Mouse (Mus musculus) limb, embryonic 14.5 days (tissue): Measurements from ENCODE around the gene Pald1. TPM values are rescaled to one million over a fixed set of nuclear protein-coding genes. Genes with fewer than 3 reads are reported as not detected.

ENCODE experiments used
- ATAC-seq: fragments of 200-750 bp; cut with Nextera tagmentation; 2 replicates; pipeline ENCODE4 v1.8.0; 2017; ENCODE audit warnings: low read depth, moderate number of reproducible peaks, moderate TSS enrichment; ENCODE audit not compliant: low FRiP score
- DNase-seq: peaks from one replicate; pipeline ENCODE4 v3.0.0-alpha.2; 2015; ENCODE audit warnings: low spot score
- H3K27ac ChIP-seq: fragments of 300-500 bp; sonication (generic); replicated peaks from 2 replicates; pipeline ENCODE4 v1.5.1; 2014; ENCODE audit warnings: low read depth, mild to moderate bottlenecking, low read length, moderate library complexity, mixed read lengths
- H3K27me3 ChIP-seq: fragments of 300-500 bp; sonication (generic); 2 replicates; pipeline ENCODE4 v1.6.1; 2014; ENCODE audit warnings: low read length, mixed read lengths; ENCODE audit not compliant: control insufficient read depth, insufficient read depth
- H3K36me3 ChIP-seq: fragments of 300-500 bp; sonication (generic); 2 replicates; pipeline ENCODE4 v1.6.1; 2014; ENCODE audit warnings: mild to moderate bottlenecking, low read length, moderate library complexity, mixed read lengths; ENCODE audit not compliant: control insufficient read depth, insufficient read depth
- H3K4me1 ChIP-seq: fragments of 300-500 bp; sonication (generic); 2 replicates; pipeline ENCODE4 v1.6.1; 2014; ENCODE audit warnings: antibody characterized with exemption, low read length, mixed read lengths; ENCODE audit not compliant: control insufficient read depth, insufficient read depth
- H3K4me2 ChIP-seq: fragments of 300-500 bp; sonication (generic); replicated peaks from 2 replicates; pipeline ENCODE4 v1.6.1; 2014; ENCODE audit warnings: low read depth, mild to moderate bottlenecking, low read length, moderate library complexity; ENCODE audit not compliant: severe bottlenecking
- H3K4me3 ChIP-seq: fragments of 300-500 bp; sonication (generic); replicated peaks from 2 replicates; pipeline ENCODE4 v1.5.1; 2014; ENCODE audit warnings: low read length
- H3K9ac ChIP-seq: fragments of 300-500 bp; sonication (generic); 2 replicates; pipeline ENCODE4 v1.6.1; 2014; ENCODE audit warnings: mild to moderate bottlenecking, low read depth, low read length, moderate library complexity; ENCODE audit not compliant: severe bottlenecking
- H3K9me3 ChIP-seq: fragments of 300-500 bp; sonication (generic); 2 replicates; pipeline ENCODE4 v1.6.1; 2016; ENCODE audit warnings: low read length; ENCODE audit not compliant: control insufficient read depth
- POLR2A ChIP-seq: fragments of 200-500 bp; IDR thresholded peaks from 2 replicates; pipeline ENCODE4 v1.8.0; 2012; ENCODE audit warnings: inconsistent platforms, mild to moderate bottlenecking, moderate library complexity, borderline replicate concordance; ENCODE audit not compliant: insufficient read depth, insufficient read length; ENCODE audit errors: extremely low read depth
- WGBS: fragments of 180-500 bp; shearing (Covaris S2); extraction: QIAGEN DNeasy Blood & Tissue Kit; methylation state at CpG from one replicate; pipeline ENCODE4 v1.1.7; 2014; 5-methylcytosine and 5-hydroxymethylcytosine counted together
- polyA plus RNA-seq, 2 experiments: library from polyadenylated mRNA; depleted of rRNA in 1 of 2; stranded (reverse) in 1 of 2; unstranded in 1 of 2; fragments of >200 nt; fragmentation: Nextera tagmentation in 1 of 2; extraction: Ambion mirVana in 1 of 2; gene quantifications; 2 replicates each; pipeline versions ENCODE4 v1.2.1 to v1.2.3; 2012 to 2014

Pald1 gene
- polyA plus RNA-seq, 2 experiments = 19.4 to 24.9 TPM

DNA sequence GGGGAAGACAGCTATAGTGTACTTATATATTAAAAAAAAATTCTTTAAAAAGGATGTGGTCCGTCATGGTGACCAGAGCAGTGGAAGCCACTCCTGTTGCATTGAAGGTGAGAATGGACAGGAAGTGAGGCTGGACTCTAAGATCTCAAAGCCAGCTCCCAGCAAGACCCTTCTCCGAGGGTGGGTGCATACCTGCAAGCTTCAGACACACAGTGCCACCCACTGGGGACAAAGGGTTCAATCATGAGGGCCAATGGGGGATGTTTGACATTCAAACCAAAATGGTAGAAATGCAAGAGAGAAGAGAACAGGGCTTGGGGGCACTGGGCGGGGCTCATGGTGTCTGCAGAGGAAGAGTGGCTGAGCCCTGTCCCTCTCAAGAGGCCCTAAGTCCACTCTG is 64.8 kb downstream of the Pald1 start:
- DNase-seq = no peak
- no peaks in the 10 kb centered on the region for H3K9me3 ChIP-seq
- H3K9ac ChIP-seq = no peak overlapping the region
- H3K27me3 ChIP-seq = no peaks in the 10 kb centered on the region
- no peak overlapping the region for H3K27ac ChIP-seq
- no peak overlapping the region for H3K4me3 ChIP-seq
- no peak overlapping the region for H3K4me2 ChIP-seq
- WGBS = 93% methylated on average over 3 of the region's 3 CpGs
- no peak for ATAC-seq
- peaks cover 26% of the 10 kb centered on the region for H3K36me3 ChIP-seq
- no peaks in the 10 kb centered on the region for H3K4me1 ChIP-seq
- no peak for TF ChIP-seq POLR2A

GRCm38 (mm10) chr10:61315324-61315880 is 67.9 kb downstream of the Pald1 start:
- ATAC-seq (no peak), DNase-seq (no peak)
- Histone ChIP-seq H3K4me3 (no peak overlapping the region), H3K4me1 (peaks cover 5% of the 10 kb centered on the region; the same call in 1 of the 2 replicates), H3K27ac (no peak overlapping the region), H3K4me2 (no peak overlapping the region), H3K27me3 (no peaks in the 10 kb centered on the region), H3K9ac (no peak overlapping the region), H3K9me3 (no peaks in the 10 kb centered on the region), H3K36me3 (peaks cover 7% of the 10 kb centered on the region)
- 45% methylated on average over 9 of the region's 9 CpGs for WGBS
- TF ChIP-seq POLR2A = no peak

GRCm38 (mm10) chr10:61313750-61314149 is 69.6 kb downstream of the Pald1 start:
- WGBS = 62% methylated on average over 7 of the region's 7 CpGs
- H3K4me2 ChIP-seq = no peak overlapping the region
- no peaks in the 10 kb centered on the region for H3K9me3 ChIP-seq
- H3K36me3 ChIP-seq = no peaks in the 10 kb centered on the region
- no peak overlapping the region for H3K4me3 ChIP-seq
- DNase-seq (no peak), ATAC-seq (no peak)
- H3K27me3 ChIP-seq = no peaks in the 10 kb centered on the region
- H3K4me1 ChIP-seq = peaks cover 5% of the 10 kb centered on the region; the same call in 1 of the 2 replicates
- H3K9ac ChIP-seq = no peak overlapping the region
- no peak for TF ChIP-seq POLR2A
- no peak overlapping the region for H3K27ac ChIP-seq

- Histone ChIP-seq H3K9ac (no peak overlapping the region), H3K4me2 (no peak overlapping the region), H3K4me1 (peaks cover 11% of the 10 kb centered on the region; the same call in 1 of the 2 replicates), H3K4me3 (no peak overlapping the region), H3K27me3 (no peaks in the 10 kb centered on the region), H3K9me3 (no peaks in the 10 kb centered on the region), H3K27ac (no peak overlapping the region), H3K36me3 (no peaks in the 10 kb centered on the region)
- DNase-seq (no peak), ATAC-seq (0 out of 2 replicates have a peak, but pooled peaks have one; percentile 19)
- 25% methylated on average over 7 of the region's 7 CpGs for WGBS
- TF ChIP-seq POLR2A = no peak
These were observed 70.6 kb downstream of the Pald1 start for GRCm38 (mm10) chr10:61312754-61313153.

DNA sequence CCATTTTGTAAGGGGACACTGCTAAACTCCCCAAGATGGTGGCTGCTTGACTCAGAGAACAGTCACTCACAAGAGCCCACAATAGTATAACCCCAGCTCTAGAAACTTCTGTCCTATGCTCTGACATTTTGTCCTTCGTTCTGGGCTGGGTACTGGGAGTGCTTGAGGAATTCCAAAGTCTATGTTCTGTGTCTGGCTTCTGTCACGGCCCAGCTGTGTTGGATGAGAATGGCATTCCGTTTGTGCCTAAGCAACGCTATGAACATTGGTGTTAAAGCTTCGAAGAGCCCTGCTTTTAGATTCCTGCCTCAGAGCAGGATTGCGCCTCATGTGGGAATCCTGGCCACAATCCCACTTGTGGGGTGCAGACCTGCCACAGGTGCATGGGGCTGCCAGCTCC is 71.2 kb downstream of the Pald1 start:
- Histone ChIP-seq H3K4me2 (no peak overlapping the region), H3K27me3 (no peaks in the 10 kb centered on the region), H3K9me3 (no peaks in the 10 kb centered on the region), H3K4me3 (no peak overlapping the region), H3K9ac (no peak overlapping the region), H3K27ac (no peak overlapping the region), H3K4me1 (peaks cover 11% of the 10 kb centered on the region; the same call in 1 of the 2 replicates), H3K36me3 (no peaks in the 10 kb centered on the region)
- TF ChIP-seq POLR2A = no peak
- DNase-seq = no peak
- WGBS = 55% methylated on average over 6 of the region's 6 CpGs
- ATAC-seq = 0 out of 2 replicates have a peak, but pooled peaks have one; percentile 5
